Mouse (Mus musculus) urinary bladder, adult 18-20 months (tissue): ENCODE results near the gene Birc7.

Experiments
- DNase-seq, 2 experiments: peaks; one replicate each; pipeline ENCODE4 v3.0.0; 2022; ENCODE audit warnings: low spot score in 2 of 2, mixed read lengths in 2 of 2

Gene Birc7

DNA sequence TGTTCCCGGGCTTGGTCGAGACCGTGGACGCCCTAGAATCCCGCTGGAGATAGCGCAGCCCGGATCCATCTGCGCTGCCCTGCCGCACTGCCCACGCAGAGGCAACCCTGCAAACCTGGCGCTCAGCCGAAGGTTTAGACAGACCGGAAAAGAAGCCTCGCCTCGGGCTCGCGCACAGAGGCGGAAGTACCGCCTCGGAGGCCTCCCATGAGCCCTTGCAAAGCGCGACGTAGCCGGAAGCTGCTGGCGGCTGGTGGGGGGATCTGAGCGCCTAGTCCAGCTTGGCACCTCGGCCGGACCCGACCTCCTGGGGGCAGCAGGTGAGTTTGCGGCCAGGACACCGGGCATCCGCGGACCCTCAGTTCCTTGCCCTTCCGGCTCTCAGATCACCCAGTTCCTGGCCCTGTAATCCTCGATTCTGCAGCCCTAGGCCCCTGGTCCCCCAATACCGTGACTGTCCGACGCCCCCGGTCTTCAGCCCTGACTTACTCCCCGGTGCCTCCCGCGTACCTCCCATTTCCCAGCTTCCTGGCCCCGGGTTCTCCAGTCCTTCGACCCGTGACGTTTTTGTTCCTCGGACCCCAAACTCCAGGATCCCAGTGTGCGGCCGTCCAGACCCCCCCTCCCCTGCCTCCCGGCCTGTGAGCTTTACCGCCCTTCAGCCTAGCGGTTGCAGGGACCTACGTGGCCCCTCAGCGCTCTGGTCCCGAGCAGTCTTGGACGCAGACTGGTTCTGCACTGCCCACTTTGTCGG lies 38.4 kb downstream of the Birc7 start, which contains the start of gene Arfgap1:
Arfgap1 (plus strand) TSS at position 216 of the 754 bp plus-strand sequence.
- peak; percentile 87 to 90 for DNase-seq

DNA sequence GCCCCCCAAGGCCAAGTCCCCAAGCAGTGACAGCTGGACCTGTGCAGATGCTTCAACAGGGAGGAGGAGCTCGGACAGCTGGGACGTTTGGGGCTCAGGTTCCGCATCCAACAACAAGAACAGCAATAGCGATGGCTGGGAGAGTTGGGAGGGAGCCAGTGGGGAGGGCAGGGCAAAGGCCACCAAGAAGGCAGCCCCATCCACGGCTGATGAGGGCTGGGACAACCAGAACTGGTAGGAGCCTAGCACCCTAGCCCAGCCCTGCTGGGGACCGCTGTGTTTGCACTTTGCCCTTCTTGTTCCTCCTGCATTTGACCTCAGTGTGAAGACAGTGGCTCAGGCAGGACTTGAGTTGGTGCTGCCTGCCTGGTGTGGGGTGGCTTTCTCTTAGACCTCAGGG lies 52.3 kb downstream of the Birc7 start:
- DNase-seq: no peak
